Mouse (Mus musculus) embryonic facial prominence, embryonic 12.5 days (tissue): ENCODE results near the gene Timm50. TPM values are rescaled to one million over a fixed set of nuclear protein-coding genes. Genes with fewer than 3 reads are reported as not detected.

Experiments
- ATAC-seq: fragments of 200-750 bp; cut with Nextera tagmentation; 2 replicates; pipeline ENCODE4 v1.8.0; 2017; ENCODE audit not compliant: insufficient number of reproducible peaks, insufficient read depth, low FRiP score, low TSS enrichment
- H3K27ac ChIP-seq: fragments of 300-500 bp; sonication (generic); 2 replicates; pipeline ENCODE4 v1.5.1; 2016; ENCODE audit warnings: mild to moderate bottlenecking
- H3K27me3 ChIP-seq: fragments of 300-500 bp; sonication (generic); 2 replicates; pipeline ENCODE4 v1.6.1; 2016; ENCODE audit warnings: mild to moderate bottlenecking, moderate library complexity
- H3K36me3 ChIP-seq: fragments of 300-500 bp; sonication (generic); 2 replicates; pipeline ENCODE4 v1.6.1; 2016; ENCODE audit warnings: mild to moderate bottlenecking
- H3K4me1 ChIP-seq: fragments of 300-500 bp; sonication (generic); 2 replicates; pipeline ENCODE4 v1.6.1; 2016
- H3K4me2 ChIP-seq: fragments of 300-500 bp; sonication (generic); replicated peaks from 2 replicates; pipeline ENCODE4 v1.6.1; 2016; ENCODE audit warnings: mild to moderate bottlenecking, moderate library complexity
- H3K4me3 ChIP-seq: fragments of 300-500 bp; sonication (generic); 2 replicates; pipeline ENCODE4 v1.5.1; 2016; ENCODE audit warnings: mild to moderate bottlenecking
- H3K9ac ChIP-seq: fragments of 300-500 bp; sonication (generic); 2 replicates; pipeline ENCODE4 v1.6.1; 2016; ENCODE audit warnings: mild to moderate bottlenecking, moderate library complexity
- H3K9me3 ChIP-seq: fragments of 300-500 bp; sonication (generic); 2 replicates; pipeline ENCODE4 v1.6.1; 2016; ENCODE audit warnings: mild to moderate bottlenecking, moderate library complexity
- WGBS: fragments of 180-500 bp; shearing (Covaris S2); methylation state at CpG from one replicate; pipeline ENCODE4 v1.1.7; 2016; 5-methylcytosine and 5-hydroxymethylcytosine counted together
- polyA plus RNA-seq: library from polyadenylated mRNA; unstranded; fragments of >200 nt; fragmentation: Nextera tagmentation; extraction: Ambion mirVana; gene quantifications from 2 replicates; pipeline ENCODE4 v1.2.1, GENCODE M21; 2016

The Timm50 gene
- polyA plus RNA-seq: 162 and 170 TPM in 2 replicates

DNA sequence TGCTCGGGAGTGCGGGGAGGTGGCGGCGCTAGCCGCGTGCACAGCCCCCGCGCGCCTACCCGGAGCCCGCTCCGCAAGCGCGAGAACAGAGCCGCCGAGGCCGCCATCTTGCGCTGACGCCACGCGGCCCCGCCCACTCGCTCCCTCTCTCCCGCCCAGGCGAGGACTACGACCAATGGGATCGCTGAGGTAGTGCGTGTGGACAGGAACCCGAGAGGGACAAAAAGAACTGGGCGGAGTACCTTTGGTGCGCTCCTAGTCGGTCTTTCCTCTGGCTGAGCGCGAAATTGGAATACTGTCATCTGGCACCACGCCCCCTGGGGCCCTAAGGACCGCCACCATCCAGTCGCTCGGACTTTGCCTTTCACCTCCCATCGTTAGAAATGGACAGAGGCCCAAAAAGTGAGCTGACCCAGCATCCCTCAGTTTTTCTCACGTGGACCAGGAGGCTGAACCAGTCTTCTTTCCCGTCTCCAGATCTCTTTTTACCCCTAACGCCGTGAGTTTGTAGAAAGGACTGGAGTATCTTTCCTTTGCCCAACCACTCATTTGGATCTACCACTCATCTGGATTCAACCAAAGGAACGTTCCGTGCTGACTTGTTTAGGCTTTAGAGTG, at the start of gene Timm50:
Gene Timm50 (minus strand): TSS at position 147 of the 618 bp plus-strand sequence.
- H3K27ac ChIP-seq: peak within 1 kb of the TSS; percentile 63

DNA sequence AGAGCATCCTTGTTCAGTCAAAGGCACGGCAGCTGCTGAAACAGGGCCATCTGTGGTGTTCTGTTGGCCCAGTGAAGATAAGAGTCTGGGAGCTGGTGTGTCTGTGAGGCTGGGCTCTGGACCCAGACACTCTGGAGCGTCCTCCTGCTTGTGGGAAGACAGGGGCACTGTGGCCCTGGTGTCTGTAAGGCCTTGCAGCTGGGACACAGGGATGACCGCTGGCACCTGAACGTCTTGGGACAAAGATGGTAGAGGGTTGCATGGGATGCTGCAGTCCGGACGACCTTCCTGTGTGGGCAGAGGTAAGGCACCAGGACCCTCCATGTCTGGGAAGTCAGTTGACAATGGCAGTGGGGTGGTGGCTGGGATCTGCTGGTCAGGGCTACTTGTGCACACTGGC, 48.4 kb upstream of the Timm50 start:
- H3K27me3 ChIP-seq: no peaks in the 10 kb centered on the region
- no peaks in the 10 kb centered on the region for H3K9me3 ChIP-seq
- ATAC-seq: no peak
- no peak overlapping the region for H3K4me3 ChIP-seq
- 93% methylated on average over 6 of the region's 6 CpGs for WGBS
- no peak overlapping the region for H3K9ac ChIP-seq
- H3K36me3 ChIP-seq: peaks cover 66% of the 10 kb centered on the region
- H3K4me2 ChIP-seq: no peak overlapping the region
- H3K4me1 ChIP-seq: peaks cover 20% of the 10 kb centered on the region
- H3K27ac ChIP-seq: no peak overlapping the region

More for the DNA sequence above, at the start of gene Timm50:
- H3K27me3 ChIP-seq: no peaks in the 10 kb centered on the region
- peaks cover 7% of the 10 kb centered on the region for H3K4me1 ChIP-seq
- peak within 1 kb of the TSS; percentile 96 for H3K9ac ChIP-seq
- H3K9me3 ChIP-seq: no peaks in the 10 kb centered on the region
- H3K36me3 ChIP-seq: peaks cover 65% of the 10 kb centered on the region
- WGBS: 1% methylated on average over 45 of the region's 45 CpGs
- peak; percentile 94 for ATAC-seq
- peak within 1 kb of the TSS; percentile 94 for H3K4me2 ChIP-seq
- H3K4me3 ChIP-seq: peak within 1 kb of the TSS; percentile 98

DNA sequence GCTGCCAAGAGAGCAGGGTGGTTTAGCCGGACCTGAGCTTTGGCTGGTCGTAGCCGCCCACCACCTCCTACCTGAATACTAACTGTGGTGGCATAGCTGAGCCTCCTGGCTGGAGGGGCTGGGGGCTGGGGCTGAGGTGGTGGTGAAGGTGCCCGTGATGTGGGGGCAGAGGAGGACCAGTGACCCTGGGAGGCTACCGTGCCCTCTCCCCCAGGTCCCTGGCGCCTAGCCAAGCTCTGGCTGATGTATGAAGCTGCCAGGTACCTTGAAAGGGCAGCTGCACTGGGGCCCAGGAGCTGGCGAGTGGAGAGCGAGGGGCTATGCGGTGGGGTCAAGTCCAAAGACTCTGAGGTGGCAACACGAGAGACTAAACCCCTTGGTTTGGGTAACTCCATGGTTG, 48.0 kb upstream of the Timm50 start:
- H3K4me1 ChIP-seq: peaks cover 20% of the 10 kb centered on the region
- H3K9me3 ChIP-seq: no peaks in the 10 kb centered on the region
- H3K4me2 ChIP-seq: no peak overlapping the region
- H3K27me3 ChIP-seq: no peaks in the 10 kb centered on the region
- peaks cover 65% of the 10 kb centered on the region for H3K36me3 ChIP-seq
- no peak overlapping the region for H3K27ac ChIP-seq
- H3K9ac ChIP-seq: no peak overlapping the region
- no peak overlapping the region for H3K4me3 ChIP-seq
- no peak for ATAC-seq
- 94% methylated on average over 10 of the region's 10 CpGs for WGBS

DNA sequence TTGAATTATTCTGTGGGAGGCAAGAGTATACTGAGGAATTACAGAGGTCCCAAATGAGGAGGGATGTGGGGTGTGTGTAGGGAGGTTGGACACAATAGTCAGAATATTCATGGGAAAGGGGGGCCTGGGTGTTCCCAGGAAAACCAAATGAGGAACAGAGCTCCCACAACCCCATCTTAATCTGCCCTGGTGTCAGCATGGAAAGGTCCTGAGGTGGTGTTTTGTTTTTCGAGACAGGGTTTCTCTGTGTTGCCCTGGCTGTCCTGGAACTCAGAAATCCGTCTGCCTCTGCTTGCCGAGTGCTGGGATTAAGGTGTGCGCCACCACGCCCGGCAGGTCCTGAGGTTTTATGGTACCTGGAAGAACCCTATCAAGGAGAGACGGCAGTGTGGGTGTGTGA, 46.6 kb upstream of the Timm50 start:
- Histone ChIP-seq H3K27me3 (no peaks in the 10 kb centered on the region), H3K4me1 (peaks cover 20% of the 10 kb centered on the region), H3K9ac (no peak overlapping the region), H3K4me3 (no peak overlapping the region), H3K4me2 (no peak overlapping the region), H3K9me3 (no peaks in the 10 kb centered on the region), H3K36me3 (peaks cover 64% of the 10 kb centered on the region), H3K27ac (peak overlapping the region; percentile 80)
- no peak for ATAC-seq
- 61% methylated on average over 7 of the region's 7 CpGs for WGBS

DNA sequence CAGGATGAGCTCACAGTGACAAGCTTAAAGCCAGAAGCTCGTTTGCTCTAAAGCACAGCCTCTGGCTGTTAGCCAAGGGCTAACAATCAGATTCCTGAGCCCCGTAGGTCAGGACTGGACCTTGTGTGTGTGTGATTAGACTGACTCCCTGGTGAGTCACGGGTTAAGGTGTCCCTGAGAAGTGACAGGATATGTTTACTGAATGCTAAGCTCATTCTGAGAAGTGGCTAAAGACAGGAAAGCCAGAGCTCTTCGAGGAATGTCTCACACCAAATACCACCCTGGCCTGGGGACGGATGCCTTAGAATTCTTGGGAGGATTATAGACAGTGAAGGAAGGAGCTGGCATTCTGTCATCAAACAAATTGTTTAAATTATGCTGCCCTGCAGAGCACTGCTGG, 46.1 kb upstream of the Timm50 start:
- no peak overlapping the region for H3K9ac ChIP-seq
- H3K4me3 ChIP-seq: no peak overlapping the region
- H3K4me2 ChIP-seq: no peak overlapping the region
- peaks cover 20% of the 10 kb centered on the region for H3K4me1 ChIP-seq
- H3K36me3 ChIP-seq: peaks cover 66% of the 10 kb centered on the region
- 8% methylated on average over 5 of the region's 5 CpGs for WGBS
- no peaks in the 10 kb centered on the region for H3K27me3 ChIP-seq
- H3K9me3 ChIP-seq: no peaks in the 10 kb centered on the region
- peak overlapping the region; percentile 80 for H3K27ac ChIP-seq
- no peak for ATAC-seq

DNA sequence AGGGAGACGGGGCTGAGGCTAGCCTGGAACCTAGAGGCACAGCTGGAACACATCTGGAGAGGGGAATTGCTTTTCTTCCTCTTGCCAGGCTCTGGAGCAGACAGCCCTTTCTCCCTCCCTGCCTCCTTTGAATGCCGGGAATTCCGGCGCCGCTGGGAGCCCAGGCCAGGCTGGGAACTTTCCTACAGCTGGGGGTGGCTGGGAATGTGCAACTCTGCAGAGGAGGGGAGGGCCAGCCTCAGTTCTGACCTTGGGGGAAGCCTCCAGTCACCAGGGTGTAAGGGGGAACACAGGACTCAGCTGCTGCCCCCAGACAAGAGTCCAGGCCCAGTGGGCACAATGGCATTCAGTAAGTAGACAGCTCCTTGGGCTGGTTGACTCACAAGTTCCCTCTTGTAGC, 45.1 kb upstream of the Timm50 start:
- Histone ChIP-seq H3K27ac (peak overlapping the region; percentile 80), H3K9ac (no peak overlapping the region), H3K4me3 (0 out of 2 replicates have a peak overlapping the region, but pooled peaks have one; percentile 13), H3K27me3 (no peaks in the 10 kb centered on the region), H3K4me2 (no peak overlapping the region), H3K9me3 (no peaks in the 10 kb centered on the region), H3K36me3 (peaks cover 62% of the 10 kb centered on the region), H3K4me1 (peaks cover 23% of the 10 kb centered on the region)
- peak; percentile 43; the same call in 1 of the 2 replicates for ATAC-seq
- WGBS: 4% methylated on average over 5 of the region's 5 CpGs

DNA sequence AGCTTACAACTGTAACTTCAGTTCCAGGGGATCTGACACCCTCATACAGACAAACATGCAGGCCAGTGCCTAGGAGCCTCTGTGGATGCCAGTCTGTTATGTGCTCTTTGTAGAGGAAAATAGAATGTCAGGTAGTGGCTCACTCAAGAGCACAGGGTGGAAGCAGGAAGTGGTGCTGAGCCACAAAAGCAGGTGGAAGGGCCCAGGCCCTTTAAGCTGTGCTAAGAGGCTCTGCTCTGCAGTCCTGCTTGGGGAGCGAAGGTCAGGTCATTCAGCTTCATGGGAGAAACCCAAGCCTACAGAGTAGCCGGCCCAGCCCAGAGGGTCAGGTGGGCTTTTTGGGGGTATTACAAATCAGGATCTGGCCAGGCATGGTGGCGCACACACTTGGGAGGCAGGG, 43.3 kb upstream of the Timm50 start:
- Histone ChIP-seq H3K4me3 (no peak overlapping the region), H3K9me3 (no peaks in the 10 kb centered on the region), H3K4me1 (peaks cover 30% of the 10 kb centered on the region), H3K9ac (no peak overlapping the region), H3K27me3 (no peaks in the 10 kb centered on the region), H3K4me2 (no peak overlapping the region), H3K36me3 (peaks cover 49% of the 10 kb centered on the region), H3K27ac (no peak overlapping the region)
- 80% methylated on average over 3 of the region's 3 CpGs for WGBS
- ATAC-seq: no peak

DNA sequence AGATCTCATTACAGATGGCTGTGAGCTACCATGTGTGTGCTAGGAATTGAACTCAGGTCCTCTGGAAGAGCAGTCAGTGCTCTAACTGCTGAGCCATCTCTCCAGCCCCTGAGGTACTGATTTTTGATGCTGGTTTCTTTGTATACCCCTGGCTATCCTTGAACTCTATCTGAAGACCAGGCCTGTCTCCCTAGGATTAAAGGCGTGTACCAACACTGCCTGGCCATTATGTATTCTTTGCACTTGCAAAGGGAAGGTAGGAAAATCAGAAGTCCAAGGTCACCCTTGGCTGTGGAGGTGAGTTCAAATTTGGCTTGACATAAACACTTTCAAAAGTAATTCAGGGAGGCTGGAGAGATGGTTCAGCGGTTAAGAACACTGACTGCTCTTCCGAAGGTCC, 42.7 kb upstream of the Timm50 start:
- peaks cover 42% of the 10 kb centered on the region for H3K36me3 ChIP-seq

DNA sequence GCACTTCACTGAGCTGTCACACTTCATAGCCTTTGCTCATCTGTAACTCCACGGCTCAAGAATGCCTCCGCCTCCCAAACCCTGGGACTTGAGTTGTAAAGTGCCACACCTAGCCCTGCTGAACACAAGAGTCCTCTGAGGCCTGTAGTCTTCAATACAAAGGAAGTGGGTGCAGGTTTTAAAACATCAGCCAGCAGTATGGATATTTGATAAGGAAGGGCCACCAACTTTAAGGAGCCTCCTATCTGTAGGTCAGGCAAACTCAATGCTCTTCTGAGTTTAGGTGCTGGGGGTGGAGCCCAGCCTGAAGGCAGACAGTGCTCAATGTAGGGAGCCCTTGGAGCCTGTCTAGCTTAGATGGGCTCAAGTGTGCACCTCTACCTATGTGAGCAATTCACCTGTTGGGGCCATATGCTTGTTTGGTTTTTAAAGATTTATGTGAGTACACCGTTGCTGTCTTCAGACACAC, 42.3 kb upstream of the Timm50 start:
- Histone ChIP-seq H3K9ac (no peak overlapping the region), H3K4me2 (no peak overlapping the region), H3K36me3 (peaks cover 38% of the 10 kb centered on the region), H3K27ac (no peak overlapping the region), H3K27me3 (no peaks in the 10 kb centered on the region), H3K4me3 (no peak overlapping the region), H3K4me1 (peaks cover 38% of the 10 kb centered on the region), H3K9me3 (no peaks in the 10 kb centered on the region)
- ATAC-seq: no peak
- WGBS: 88% methylated on average over 3 of the region's 3 CpGs

More for the DNA sequence above, 42.7 kb upstream of the Timm50 start:
- WGBS: 90% methylated on average over 3 of the region's 3 CpGs
- no peak overlapping the region for H3K9ac ChIP-seq
- no peaks in the 10 kb centered on the region for H3K9me3 ChIP-seq
- H3K4me2 ChIP-seq: no peak overlapping the region
- H3K27ac ChIP-seq: no peak overlapping the region
- no peak overlapping the region for H3K4me3 ChIP-seq
- H3K27me3 ChIP-seq: no peaks in the 10 kb centered on the region
- H3K4me1 ChIP-seq: peaks cover 35% of the 10 kb centered on the region
- no peak for ATAC-seq

DNA sequence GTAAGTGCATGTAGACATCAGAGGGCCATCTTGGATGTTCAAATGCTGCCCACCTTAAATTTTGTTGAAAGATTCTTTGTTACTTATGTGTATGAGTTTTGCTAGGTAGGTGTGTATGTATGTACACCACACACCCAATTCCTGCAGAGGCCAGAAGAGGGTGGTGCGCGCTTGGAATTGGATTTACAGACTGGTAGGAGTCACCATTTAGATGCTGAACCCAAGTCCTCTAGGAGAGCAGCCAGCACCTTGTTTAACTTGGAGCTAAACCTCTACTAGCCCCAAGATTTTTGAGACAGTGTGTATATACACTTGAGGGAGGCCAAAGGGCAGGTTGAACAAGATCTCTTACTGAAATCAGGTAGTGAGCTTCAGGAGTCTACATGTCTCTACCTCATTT, 41.4 kb upstream of the Timm50 start:
- H3K4me1 ChIP-seq: peaks cover 35% of the 10 kb centered on the region
- H3K27ac ChIP-seq: no peak overlapping the region
- no peak overlapping the region for H3K4me2 ChIP-seq
- ATAC-seq: no peak
- no peak overlapping the region for H3K9ac ChIP-seq
- no peaks in the 10 kb centered on the region for H3K9me3 ChIP-seq
- WGBS: 97% methylated on average over 2 of the region's 2 CpGs
- no peaks in the 10 kb centered on the region for H3K27me3 ChIP-seq
- H3K4me3 ChIP-seq: no peak overlapping the region
- peaks cover 33% of the 10 kb centered on the region for H3K36me3 ChIP-seq

DNA sequence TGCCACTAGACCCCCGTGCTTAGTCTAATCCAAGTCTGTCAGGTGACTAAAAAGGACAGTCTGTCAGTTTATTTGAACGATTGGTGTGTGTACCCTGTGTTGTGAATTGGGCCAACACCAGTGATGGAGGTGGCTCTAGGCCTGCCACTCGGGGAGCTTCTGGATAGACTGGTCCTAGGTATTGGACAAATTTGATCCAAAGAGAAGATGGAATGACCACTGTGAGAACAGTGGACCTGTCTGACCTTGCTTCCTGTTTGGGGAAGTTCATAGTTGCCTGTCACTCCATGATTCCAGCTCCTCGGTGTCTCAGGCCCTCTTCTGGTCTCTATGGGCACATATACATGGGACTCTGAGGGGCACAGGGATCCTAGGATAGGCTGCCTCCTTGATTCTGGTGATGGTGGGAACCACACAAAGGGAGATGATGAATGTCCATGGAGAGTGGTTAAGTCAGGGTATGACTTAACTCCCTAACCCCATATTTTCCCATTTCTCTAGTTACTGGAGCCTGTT, 39.9 kb upstream of the Timm50 start:
- Histone ChIP-seq H3K9me3 (no peaks in the 10 kb centered on the region), H3K4me3 (peak overlapping the region; percentile 96), H3K9ac (peak overlapping the region; percentile 97), H3K27me3 (no peaks in the 10 kb centered on the region), H3K4me1 (peaks cover 19% of the 10 kb centered on the region), H3K27ac (no peak overlapping the region), H3K36me3 (peaks cover 33% of the 10 kb centered on the region), H3K4me2 (peak overlapping the region; percentile 73)
- WGBS: 39% methylated on average over 4 of the region's 4 CpGs
- ATAC-seq: no peak

DNA sequence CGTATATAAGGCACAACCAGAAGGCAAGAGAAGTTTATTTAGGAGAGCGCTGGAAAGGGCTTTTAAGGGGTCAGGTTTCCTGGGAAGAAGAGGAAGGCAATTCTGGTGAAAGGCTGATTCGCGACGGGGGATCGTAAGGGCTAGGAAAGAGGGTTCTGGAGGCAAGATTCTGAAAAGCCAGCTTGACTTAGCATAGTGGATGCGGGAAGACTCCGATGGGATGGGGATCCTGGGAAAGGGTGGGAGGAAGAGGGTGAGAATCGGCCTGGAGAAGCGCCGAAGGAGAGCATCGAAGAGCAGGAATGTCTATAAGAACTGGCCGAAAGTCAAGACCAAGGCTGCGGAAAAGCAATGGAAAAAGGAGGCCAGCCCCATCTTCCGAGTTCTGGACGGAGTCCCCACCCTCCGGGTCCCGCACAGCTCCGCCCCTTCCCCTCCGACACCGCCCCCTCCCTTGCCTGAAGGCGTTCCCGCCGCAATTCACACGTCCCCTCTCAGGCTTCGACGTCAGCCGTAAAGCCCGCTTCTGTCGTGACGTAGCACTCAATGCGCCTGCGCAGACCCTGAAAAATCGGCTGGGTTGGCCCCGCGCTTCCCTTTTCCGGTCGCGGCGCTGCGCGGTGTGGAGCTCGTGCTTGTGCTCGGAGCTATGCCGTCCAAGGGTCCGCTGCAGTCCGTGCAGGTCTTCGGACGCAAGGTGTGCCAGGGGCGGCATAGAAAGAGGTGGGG, 38.4 kb upstream of the Timm50 start, which contains the start of gene Rps16:
Gene Rps16 (plus strand): TSS at position 498 of the 729 bp plus-strand sequence.
- Histone ChIP-seq H3K27ac (peak within 1 kb of the TSS; percentile 95), H3K4me2 (peak within 1 kb of the TSS; percentile 73), H3K4me3 (peak within 1 kb of the TSS; percentile 96), H3K4me1 (peaks cover 18% of the 10 kb centered on the region), H3K36me3 (peaks cover 32% of the 10 kb centered on the region), H3K9me3 (no peaks in the 10 kb centered on the region), H3K27me3 (no peaks in the 10 kb centered on the region), H3K9ac (peak within 1 kb of the TSS; percentile 97)
- peak; percentile 89 for ATAC-seq
- under 1% methylated on average over 42 of the region's 50 CpGs for WGBS
